In genomic region chr9:65435671-65436301, GRCm38 (mm10) we compare ENCODE assay signal across 8 mouse cellular contexts. TPM values are rescaled to one million over a fixed set of nuclear protein-coding genes. Genes with fewer than 3 reads are reported as not detected.
DNase-seq lines count a peak whose midpoint lies in the region; ATAC-seq and TF ChIP-seq lines count a peak whose summit lies in the region.

TSS of gene Mtfmt (plus strand) at chr9:65435782.

- peaks cover 28% of the 10 kb centered on the region for H3K36me3 ChIP-seq in E14TG2a.4 (ENCODE audit: insufficient read depth, low read length)
- peaks cover 19% of the 10 kb centered on the region for H3K36me3 ChIP-seq in forebrain, embryonic 13.5 days (ENCODE audit: poor library complexity, severe bottlenecking)
- H3K36me3 ChIP-seq in liver, postnatal 0 days (replicated peaks; ENCODE audit: insufficient read depth, low read length), result peaks cover 5% of the 10 kb centered on the region; the same call in 1 of the 2 replicates
- peaks cover 2% of the 10 kb centered on the region; the same call in 1 of the 2 replicates for H3K36me3 ChIP-seq in neural tube, embryonic 14.5 days (ENCODE audit: control insufficient read depth, insufficient read depth, low read length)

- peaks cover 29% of the 10 kb centered on the region for H3K4me1 ChIP-seq in E14TG2a.4 (replicated peaks; ENCODE audit: low read depth, low read length)
- peaks cover 10% of the 10 kb centered on the region for H3K4me1 ChIP-seq in forebrain, embryonic 13.5 days
- H3K4me1 ChIP-seq in liver, postnatal 0 days (ENCODE audit: insufficient read depth), result peaks cover 5% of the 10 kb centered on the region
- H3K4me1 ChIP-seq in neural tube, embryonic 14.5 days (ENCODE audit: control insufficient read depth, insufficient read depth, low read length), result peaks cover 6% of the 10 kb centered on the region

- peak within 1 kb of the TSS; percentile 31; the same call in 1 of the 2 replicates for H3K27ac ChIP-seq in forebrain, embryonic 13.5 days
- H3K27ac ChIP-seq in liver, postnatal 0 days (ENCODE audit: low read depth), result peak within 1 kb of the TSS; percentile 58
- peak within 1 kb of the TSS; percentile 34 for H3K27ac ChIP-seq in neural tube, embryonic 14.5 days (ENCODE audit: low read depth, low read length)

- peak; percentile 95 for DNase-seq in c-Kit-positive CD71-positive TER-119-positive erythroid progenitor cells, embryonic 14.5 days (ENCODE audit: low spot score)
- DNase-seq in heart, postnatal 10 days, result peak; percentile 94 to 97
- DNase-seq in large intestine, adult 2 months (ENCODE audit: low read depth, low spot score), result peak; percentile 90
- peak; percentile 98 for DNase-seq in liver, postnatal 0 days
- peak; percentile 98 for DNase-seq in testis, postnatal 10 days (ENCODE audit: low spot score)

- H3K4me2 ChIP-seq in forebrain, embryonic 13.5 days, result peak within 1 kb of the TSS; percentile 72
- H3K4me2 ChIP-seq in liver, postnatal 0 days (ENCODE audit: low read depth, low read length), result peak within 1 kb of the TSS; percentile 90
- peak within 1 kb of the TSS; percentile 59 for H3K4me2 ChIP-seq in neural tube, embryonic 14.5 days (ENCODE audit: low read depth, low read length)

- no peak for TF ChIP-seq EP300 in liver, postnatal 0 days (IDR thresholded peaks at IDR 0.05; ENCODE audit: low read depth)

- TF ChIP-seq CTCF in E14TG2a.4 (conservative IDR thresholded peaks at IDR 0.05; ENCODE audit: low read length), result no peak
- TF ChIP-seq CTCF in liver, postnatal 0 days (IDR thresholded peaks at IDR 0.05; ENCODE audit: low read depth), result no peak

- H3K9ac ChIP-seq in forebrain, embryonic 13.5 days, result peak within 1 kb of the TSS; percentile 91
- peak within 1 kb of the TSS; percentile 86 for H3K9ac ChIP-seq in liver, postnatal 0 days (replicated peaks)
- peak within 1 kb of the TSS; percentile 89 for H3K9ac ChIP-seq in neural tube, embryonic 14.5 days (replicated peaks; ENCODE audit: low read depth, low read length)

- no peaks in the 10 kb centered on the region for H3K9me3 ChIP-seq in E14TG2a.4 (ENCODE audit: low read length)
- no peaks in the 10 kb centered on the region for H3K9me3 ChIP-seq in forebrain, embryonic 13.5 days (replicated peaks)
- no peaks in the 10 kb centered on the region for H3K9me3 ChIP-seq in liver, postnatal 0 days (ENCODE audit: low read length)
- no peaks in the 10 kb centered on the region for H3K9me3 ChIP-seq in neural tube, embryonic 14.5 days (ENCODE audit: control insufficient read depth, low read length)

- intact Hi-C loops in heart, postnatal 10 days (cut with DNase I), result no loop called here

- peaks cover 6% of the 10 kb centered on the region; the same call in 1 of the 2 replicates for H3K27me3 ChIP-seq in E14TG2a.4 (ENCODE audit: insufficient read depth, low read length)
- H3K27me3 ChIP-seq in forebrain, embryonic 13.5 days, result no peaks in the 10 kb centered on the region
- H3K27me3 ChIP-seq in liver, postnatal 0 days (ENCODE audit: insufficient read depth, low read length), result no peaks in the 10 kb centered on the region
- no peaks in the 10 kb centered on the region for H3K27me3 ChIP-seq in neural tube, embryonic 14.5 days (ENCODE audit: control insufficient read depth, insufficient read depth, low read length)

- under 1% methylated on average over 54 of the region's 54 CpGs for WGBS in forebrain, embryonic 13.5 days
- WGBS in large intestine, adult 2 months, result under 1% methylated on average over 54 of the region's 54 CpGs
- WGBS in liver, postnatal 0 days (ENCODE audit: insufficient replicate concordance), result under 1% methylated on average over 52 of the region's 54 CpGs
- under 1% methylated on average over 44 of the region's 54 CpGs for WGBS in neural tube, embryonic 14.5 days

- peak; percentile 93 for ATAC-seq in forebrain, embryonic 13.5 days
- peak; percentile 91 for ATAC-seq in liver, postnatal 0 days
- ATAC-seq in neural tube, embryonic 14.5 days (ENCODE audit: low read depth), result peak; percentile 94

- peak within 1 kb of the TSS; percentile 97 for H3K4me3 ChIP-seq in E14TG2a.4 (replicated peaks; ENCODE audit: low read length)
- peak within 1 kb of the TSS; percentile 97 for H3K4me3 ChIP-seq in forebrain, embryonic 13.5 days
- peak within 1 kb of the TSS; percentile 98 for H3K4me3 ChIP-seq in liver, postnatal 0 days (ENCODE audit: low read depth, low read length)
- peak within 1 kb of the TSS; percentile 95 for H3K4me3 ChIP-seq in neural tube, embryonic 14.5 days (ENCODE audit: low read depth, low read length)

RNA-seq across cellular contexts. Expression of gene Mtfmt, which starts in this region (rescaled TPM):
- 20.9 and 21.2 TPM in 2 replicates for polyA plus RNA-seq in forebrain, embryonic 13.5 days (2015; fragmentation: Nextera tagmentation; extraction: Ambion mirVana)
- total RNA-seq in heart, postnatal 10 days (2021), result 1 to 10 TPM; 6.6 to 6.9 TPM
- polyA plus RNA-seq in large intestine, adult 2 months (2012; rRNA removed), result 13.6 and 17.6 TPM in 2 replicates
- polyA plus RNA-seq in liver, postnatal 0 days (2015; fragmentation: Nextera tagmentation; extraction: Ambion mirVana), result 7.2 and 7.3 TPM in 2 replicates
- 24.3 and 25.6 TPM in 2 replicates for polyA plus RNA-seq in neural tube, embryonic 14.5 days (2014; fragmentation: Nextera tagmentation; extraction: Ambion mirVana)

Comparison
In these comparisons a context has a peak if more than half of its experiments do, and no peak if none do; other contexts are left out.
1. Peak in every context shown above with its lines: DNase-seq, ATAC-seq, H3K4me3 ChIP-seq and H3K27ac ChIP-seq.